Mouse (Mus musculus): ENCODE measurements around the gene Syt8.

The Syt8 gene

DNA sequence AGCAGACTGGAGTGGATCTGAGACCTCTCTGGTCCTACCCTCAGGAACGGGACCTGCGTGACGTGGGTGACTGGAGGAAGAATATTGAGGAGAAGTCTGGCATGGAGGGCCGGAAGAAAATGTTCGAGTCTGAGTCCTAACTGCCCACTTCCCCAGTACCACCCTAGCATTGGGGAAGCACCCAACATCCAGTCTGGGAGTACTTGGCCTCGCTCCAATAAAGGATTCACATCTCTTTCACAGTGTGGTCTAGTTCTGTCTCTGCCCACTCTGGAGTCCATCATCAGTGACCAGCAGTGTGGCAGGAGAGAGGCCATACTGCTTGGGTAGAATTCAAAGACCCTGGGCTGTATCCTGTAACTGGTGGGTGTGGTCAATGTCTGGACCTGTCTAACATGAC lies 9.5 kb downstream of the Syt8 start:
- in situ Hi-C loops (cut with MboI, MseI) = no loop called here

DNA sequence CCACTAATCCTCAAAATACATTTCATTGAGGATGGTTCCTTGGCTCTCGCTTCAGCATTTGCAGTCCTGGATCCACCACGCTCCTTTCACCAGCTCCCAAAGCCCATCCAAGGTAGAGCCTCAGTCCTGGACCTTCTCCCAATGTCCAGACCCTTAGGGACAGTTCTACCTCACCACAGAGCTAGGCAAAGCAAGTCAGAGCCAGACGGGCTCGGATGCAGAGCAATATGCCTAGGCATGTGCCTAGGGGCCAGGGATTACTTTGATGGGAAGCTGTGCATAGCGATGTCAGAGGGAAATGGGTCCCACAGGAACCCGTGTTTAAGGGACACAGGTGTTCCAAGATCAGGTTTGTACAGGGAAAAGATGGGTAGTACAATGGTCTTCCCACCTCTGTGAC lies 10.7 kb downstream of the Syt8 start:
- in situ Hi-C loops (cut with MboI, MseI) = no loop called here

DNA sequence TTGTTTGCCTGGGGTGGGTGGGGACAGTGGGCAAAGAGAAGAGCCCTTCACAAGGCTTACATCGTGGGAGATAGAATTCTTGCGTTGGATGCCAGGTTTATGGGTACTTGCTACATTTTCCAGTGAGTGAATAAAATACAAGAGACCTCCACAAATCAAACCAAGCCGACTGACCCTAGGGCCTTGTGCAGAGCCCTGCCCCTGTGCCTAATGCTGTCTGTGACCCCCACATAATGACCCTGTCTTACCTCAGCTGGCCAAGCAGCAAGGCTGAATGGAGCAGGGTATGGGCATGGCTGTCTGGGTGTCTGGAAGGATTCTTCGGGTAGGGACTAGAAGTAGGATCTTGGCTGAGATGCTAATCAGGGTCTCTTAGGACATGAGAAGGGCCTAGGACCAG lies 11.6 kb downstream of the Syt8 start:
- in situ Hi-C loops (cut with MboI, MseI) = no loop called here

DNA sequence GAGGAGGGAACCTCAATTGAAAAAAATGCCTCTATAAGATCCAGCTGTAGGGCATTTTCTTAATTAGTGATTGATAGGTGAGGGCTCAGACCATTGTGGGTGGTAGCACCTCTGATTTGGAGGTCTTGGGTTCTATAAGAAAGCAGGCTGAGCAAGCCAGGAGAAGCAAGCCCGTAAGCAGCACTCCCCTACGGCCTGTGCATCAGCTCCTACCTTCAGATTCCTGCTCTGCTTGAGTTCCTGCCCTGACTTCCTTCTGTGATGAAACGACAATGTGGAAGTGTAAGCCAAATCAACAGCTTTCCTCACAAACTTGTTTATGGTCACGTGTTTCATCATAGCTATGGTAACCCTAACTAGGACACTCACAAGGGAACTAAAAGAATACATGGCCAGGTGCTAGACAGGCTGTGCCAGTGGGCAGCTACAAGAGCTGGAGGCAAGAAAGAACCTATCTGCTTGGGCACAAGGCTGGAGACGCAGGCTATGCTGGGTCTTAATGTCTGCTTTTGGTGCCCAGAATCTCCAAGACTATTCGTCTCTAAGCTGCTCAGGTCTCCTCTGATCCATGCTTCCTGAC lies 14.5 kb downstream of the Syt8 start:
- in situ Hi-C loops (cut with MboI, MseI) = no loop called here

DNA sequence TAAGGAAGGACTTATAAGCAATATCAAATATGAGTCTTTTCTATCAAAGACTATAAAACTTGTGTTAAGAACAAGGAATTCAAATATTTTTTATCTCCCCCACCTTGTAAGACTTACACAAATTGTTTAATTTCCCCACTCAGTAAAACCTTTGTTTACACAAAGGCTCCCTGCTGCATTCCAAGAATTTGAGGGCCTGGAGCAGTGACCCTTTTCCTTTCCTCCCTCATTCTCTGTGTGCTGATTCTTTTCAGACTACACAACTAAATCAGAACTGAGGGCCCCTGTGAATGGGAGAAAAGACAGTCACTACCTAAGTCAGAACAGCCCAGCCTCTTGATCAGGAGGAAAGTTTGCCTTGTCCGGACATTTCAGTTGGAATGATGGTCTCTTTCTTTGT lies 20.1 kb downstream of the Syt8 start:
- in situ Hi-C loops (cut with MboI, MseI) = no loop called here

DNA sequence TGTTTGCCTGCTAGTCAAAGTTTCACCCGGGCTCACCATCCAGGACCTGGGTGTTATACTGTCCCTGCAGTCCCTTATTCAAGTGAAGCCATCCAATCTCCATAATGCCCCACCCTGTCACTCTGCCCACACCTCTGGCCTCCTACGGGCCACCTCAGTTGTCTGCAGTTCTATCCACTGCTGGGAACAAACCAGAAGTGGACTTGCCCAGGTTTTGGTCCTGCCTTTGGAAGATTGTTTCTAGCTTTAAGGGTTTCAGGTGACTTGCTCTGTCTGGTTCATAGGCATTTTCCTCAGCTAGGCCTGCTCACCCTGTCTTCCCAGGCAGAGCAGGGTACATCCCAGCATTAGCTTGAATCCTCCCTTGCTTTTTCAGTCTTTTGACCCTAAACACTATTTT lies 20.6 kb downstream of the Syt8 start:
- in situ Hi-C loops (cut with MboI, MseI) = no loop called here

DNA sequence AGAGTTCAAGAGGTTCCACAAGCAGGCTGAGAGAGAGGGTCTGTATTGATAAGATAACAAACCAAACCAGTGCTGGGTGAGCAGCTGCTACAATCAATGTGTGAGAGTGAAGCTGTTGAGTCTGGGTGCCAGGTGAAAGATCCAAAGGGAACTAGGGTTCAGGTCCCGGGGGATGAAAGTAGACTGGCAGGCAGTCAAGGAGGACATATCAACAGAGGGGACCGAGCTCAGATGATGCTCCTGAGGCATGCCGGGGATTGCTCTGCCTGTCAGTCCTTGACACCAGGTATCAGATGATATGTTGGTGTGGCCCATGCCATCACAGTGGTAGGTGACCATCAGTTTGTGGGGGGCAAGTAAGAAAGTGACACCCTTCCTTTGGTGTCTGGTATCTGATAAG lies 22.2 kb downstream of the Syt8 start:
- in situ Hi-C loops (cut with MboI, MseI) = no loop called here

DNA sequence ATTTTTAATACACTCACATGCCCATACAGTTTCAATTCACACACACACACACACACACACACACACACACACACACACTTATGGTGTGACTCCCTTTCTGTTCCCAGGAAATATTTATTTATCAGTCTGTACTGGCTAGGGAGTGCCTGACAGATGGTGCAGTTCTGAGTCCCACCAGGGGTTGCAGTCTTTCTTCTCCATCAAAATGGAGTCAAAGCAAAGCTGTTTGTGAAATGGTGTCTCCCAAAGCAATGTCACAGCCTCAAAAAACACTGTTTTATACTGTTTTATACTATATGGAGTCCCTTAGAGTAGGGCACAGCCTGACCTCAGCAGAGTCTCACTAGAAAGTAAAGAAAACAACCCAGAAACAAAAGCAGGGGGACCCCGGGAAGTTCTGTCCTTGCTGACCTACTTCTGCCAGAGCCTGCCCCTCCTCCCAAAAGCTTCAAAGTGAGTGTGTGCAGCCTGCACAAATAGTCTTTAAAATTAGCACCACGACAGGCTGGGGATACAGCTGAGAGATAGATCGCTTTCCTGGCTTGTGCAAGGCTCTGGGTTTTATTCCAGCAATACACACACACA lies 22.7 kb downstream of the Syt8 start:
- in situ Hi-C loops (cut with MboI, MseI) = no loop called here

DNA sequence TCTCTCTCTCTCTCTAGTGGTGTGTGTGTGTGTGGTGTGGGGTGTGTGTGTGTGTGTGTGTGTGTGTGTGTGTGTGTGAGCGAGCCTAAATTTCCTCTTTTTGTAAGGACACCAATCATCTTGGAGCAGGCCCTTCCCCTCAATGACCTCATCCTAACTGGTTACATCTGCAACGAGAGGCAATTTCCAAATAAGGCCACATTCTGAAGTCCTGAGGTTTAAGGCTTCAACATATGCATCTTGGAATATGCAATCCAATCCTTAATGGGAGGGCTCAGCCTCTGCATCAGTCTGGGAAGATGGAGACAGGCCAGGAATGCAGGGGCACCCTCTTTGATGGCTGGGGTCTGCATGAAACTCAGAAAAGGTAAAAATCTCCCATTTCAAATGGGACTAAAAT lies 23.4 kb downstream of the Syt8 start:
- in situ Hi-C loops (cut with MboI, MseI) = no loop called here

DNA sequence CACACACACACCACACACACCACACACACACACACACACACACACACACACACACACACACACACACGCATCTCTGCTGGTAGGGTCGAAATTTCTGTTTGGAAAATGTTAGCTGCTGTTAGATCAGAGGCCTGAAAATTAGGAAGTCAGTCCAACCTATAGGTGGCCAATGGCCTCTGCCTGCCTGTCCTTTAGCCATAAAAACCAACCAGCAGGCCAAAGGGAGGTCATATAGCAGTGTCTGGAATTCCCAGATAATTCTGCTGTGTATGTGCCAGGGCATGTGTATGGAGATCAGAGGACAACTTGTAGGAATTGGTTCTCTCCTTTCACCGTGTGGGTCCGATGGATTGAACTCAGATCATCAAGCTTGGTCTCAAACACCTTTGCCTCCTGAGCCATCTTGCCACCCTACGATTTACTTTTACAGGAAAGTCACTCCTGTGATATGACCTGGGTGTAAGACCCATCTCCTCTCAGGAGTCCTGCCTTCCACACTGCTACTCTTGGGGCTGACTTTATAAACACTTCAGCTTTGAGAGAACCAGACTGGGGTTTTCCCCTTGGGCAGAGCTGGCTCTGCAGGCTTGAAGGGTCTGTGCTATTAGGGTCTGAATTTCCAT lies 24.1 kb downstream of the Syt8 start:
- in situ Hi-C loops (cut with MboI, MseI) = no loop called here

DNA sequence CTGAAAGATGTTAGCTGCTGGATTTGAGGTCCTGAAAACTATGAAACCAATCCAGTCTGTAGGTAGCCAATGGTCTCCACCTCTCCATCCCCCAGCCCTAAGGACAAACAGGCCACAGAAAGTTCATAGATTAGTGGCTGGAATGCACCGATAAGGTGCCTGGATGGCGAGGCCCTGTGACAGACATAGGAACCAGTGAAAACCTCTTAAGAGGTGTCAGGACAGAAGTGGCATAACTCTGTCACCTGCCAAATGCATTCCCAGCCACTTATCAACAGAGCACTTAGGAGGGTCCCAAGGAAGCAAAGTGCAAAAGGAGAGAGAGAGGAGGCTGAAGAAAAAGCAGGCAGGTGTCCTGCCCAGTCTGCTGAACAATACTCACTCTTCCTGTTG lies 24.6 kb downstream of the Syt8 start:
- in situ Hi-C loops (cut with MboI, MseI) = no loop called here

DNA sequence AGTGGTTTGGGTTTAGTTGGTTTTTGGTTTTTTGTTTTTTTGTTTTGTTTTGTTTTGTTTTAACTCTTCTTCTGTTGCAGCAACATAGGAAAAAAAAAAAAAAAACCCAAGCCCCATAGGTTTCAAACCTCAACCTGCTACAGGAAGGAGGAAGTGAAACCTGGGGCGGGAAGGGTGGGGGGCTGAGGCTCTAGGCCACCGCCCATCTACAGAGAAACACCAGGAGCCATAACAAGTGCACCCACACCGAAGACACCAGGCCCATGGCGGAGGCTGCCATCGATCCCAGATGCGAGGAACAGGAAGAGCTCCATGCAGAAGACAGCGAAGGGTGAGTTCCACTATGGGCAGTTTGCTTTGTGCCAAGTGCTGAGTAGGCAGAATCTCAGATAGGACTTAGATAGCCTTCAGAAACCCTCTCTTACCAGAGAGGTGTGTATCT lies 26.0 kb downstream of the Syt8 start, which contains the start of gene Lsp1:
Gene Lsp1, plus strand, starts transcription at position 174 of the 442 bp plus-strand sequence.
- in situ Hi-C loops (cut with MboI, MseI) = no loop called here

DNA sequence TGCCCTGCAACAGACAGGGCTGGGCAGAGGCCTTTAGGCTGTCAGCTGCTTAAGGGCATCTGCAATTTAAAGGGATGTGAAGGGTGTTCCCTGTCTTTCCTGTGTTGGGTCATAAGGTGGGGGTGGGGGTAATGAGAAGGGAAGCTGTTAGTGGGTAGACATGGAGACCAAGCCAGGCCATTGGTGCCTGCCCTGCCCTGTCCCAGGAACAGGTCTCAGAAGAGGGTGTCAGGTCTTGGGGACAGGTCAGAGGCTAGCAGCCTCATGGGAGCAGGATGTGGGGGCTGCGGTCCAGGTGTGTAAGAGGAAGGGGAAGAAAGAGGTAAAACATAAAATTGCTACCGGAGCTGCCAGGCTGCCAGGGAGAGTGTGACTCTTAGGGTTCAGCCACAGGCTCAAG lies 26.8 kb downstream of the Syt8 start:
- in situ Hi-C loops (cut with MboI, MseI) = no loop called here

DNA sequence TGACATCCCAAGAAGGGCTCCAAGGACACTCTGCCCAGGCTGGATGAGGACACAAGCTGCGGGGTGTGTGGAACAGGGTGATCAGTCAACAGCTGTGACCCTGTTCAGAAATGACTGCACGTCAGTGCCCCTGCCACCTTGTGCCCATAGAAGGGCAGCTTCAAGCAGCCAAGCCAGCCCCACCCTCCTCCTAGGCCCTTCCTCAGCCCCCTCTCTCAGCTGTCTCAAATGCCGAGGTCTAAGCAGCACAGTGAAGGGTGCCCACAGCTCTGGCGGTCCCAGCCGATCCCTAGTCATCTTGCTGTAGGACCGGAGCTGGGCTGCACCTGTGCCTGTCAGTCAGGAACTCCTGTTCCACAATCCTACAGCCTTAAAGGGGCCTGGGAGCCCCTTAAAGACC lies 27.5 kb downstream of the Syt8 start:
- in situ Hi-C loops (cut with MboI, MseI) = no loop called here

DNA sequence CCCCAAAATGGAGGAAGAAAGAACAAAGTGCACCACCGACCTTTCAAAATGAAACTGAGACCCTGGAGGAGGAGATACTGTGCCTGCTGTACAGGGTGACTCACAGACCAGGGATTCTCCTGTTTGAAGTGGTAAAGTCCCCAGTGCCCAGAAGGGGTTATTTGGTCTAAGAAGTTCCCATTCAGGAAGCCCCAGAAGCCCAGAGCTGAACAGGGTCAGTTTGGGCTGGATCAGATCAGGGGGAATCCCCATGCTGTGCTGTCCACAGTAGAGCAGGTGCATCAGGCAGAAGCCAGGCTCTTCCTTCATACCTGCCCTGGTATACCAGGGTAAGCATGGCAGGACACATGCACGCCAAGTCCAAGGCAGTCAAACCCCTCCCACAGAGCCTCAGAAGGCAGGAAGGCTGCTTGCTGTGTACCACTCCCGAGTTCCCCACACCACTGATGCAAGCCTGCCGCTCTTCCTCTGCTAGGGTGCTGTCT lies 28.0 kb downstream of the Syt8 start:
- in situ Hi-C loops (cut with MboI, MseI) = no loop called here

DNA sequence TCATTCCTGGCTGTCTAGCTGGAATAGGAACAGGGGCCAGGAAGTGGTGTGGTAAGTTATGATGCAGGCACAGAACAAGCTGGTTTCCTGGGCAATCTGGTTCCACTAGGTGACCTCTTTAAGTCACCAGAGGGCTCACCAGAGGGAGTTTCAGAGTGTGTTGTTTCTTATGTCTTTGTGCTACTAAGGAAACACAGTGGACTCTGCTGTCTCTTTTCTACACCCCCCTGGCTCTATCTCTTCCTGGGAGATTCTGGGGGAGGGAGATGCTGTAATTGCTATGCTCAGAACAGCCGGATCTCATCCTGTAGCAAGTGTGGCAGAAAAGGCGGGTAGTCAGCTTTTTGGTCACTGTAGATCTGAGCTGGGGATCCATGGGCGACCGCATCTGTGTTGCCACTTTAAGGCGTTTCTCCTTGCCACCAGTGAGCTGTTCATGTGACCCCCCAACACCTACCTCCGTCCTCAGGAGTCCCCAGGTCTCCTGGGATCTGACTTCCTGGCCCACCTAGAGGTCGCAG lies 35.6 kb downstream of the Syt8 start:
- in situ Hi-C loops (cut with MboI, MseI) = no loop called here

DNA sequence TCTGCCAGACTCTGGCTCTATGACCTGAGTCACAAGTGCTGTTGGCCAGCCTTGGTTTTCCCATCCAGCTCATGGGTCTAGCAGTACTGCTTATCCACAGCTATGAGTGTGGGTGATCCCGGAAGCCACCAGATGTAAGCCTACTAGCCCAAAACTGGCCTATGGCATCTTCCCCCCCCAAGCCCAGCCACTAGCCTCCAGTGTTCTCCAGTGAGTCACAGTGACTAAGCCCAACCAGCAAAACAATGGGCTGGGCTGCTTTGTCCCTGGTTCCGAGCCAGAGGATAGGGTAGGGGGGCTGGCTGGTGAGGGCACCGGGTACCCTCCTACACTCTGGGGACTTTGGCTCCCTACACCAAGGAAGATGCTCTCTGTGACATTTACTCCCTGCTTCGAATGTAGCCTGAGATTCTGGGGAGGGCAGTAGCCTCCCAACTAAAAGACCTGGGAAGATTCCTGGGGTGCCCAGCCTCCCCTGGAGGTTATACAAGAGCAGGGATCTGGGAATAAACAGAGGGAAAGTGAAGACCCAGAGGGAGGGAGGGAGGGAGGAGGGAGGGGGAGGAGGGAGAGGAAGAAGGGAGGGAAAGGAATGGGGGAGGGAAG lies 36.3 kb downstream of the Syt8 start:
- in situ Hi-C loops (cut with MboI, MseI) = no loop called here

DNA sequence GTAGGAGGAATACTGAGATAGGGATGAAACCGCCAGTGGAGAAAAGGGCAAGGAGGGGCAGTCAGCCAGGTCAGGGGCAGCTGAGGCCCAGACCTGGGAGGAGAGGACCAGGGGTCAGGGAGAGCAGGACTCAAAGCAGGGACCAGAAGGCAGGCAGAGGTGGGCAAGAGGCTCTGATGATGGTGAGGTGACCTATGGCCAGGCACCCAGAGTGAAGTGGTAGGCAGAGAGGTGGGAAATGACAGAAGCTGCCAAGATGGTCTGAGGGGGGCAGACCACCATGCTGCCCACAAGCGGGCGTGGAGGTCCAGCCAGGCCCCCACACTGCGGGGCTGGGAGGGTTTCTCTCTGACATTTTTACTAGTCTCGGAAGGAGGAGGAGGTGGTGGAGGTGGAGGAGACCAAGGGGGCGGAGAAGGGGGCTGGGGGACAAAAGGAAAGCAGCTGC lies 36.8 kb downstream of the Syt8 start:
- in situ Hi-C loops (cut with MboI, MseI) = no loop called here

DNA sequence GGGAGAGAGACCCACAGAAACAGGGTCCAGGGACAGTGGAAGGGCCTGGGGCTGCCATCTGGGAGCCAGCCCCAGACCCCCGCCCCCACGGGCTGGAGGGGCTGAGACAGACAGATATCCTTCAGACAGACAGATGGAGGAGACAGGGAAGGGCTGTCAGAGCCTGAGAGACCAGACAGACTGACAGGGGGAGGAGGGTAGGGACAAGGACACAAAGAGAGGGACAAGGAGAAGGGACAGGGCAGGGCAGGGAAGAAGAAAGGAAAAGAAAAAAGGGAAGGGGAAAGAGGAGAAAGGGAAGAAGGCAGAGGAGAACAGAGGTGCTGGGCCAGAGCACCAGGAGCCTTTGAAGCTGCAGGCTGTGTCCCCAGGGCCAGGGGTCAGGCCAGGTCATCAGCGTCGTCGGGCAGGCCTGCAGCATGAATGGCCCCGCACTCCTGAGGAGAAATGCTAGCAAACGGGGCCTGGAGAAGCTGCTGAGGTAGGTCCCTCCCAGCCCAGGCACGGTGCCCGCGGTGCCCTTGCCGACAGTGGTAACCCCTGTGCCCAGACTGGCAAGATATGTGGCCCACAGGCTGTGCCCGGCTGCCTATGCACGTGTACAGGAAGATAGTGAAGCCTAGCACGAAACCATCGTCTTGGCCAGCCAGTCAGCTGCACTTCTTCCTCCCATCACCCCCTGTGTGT lies 37.4 kb downstream of the Syt8 start:
- in situ Hi-C loops (cut with MboI, MseI) = no loop called here

DNA sequence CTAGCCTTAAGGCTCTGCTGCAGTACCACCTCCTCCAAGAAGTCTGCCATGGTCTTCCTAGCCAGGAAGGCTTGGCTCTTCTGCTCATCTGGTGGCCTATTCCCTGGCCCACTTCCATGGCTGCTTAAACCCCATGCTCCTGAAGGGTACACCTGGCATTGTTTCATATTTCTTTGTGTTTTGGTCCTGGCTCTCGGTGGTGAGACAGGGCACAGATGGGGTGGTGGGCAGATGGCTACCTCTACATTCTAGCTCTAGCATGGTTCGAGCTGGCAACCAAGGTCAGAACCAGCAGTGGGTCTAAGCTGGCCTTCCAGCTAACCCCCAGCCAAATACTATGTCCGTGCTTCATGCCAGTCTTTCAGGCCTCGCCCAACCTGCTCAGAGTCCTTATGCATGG lies 38.3 kb downstream of the Syt8 start:
- in situ Hi-C loops (cut with MboI, MseI) = no loop called here

DNA sequence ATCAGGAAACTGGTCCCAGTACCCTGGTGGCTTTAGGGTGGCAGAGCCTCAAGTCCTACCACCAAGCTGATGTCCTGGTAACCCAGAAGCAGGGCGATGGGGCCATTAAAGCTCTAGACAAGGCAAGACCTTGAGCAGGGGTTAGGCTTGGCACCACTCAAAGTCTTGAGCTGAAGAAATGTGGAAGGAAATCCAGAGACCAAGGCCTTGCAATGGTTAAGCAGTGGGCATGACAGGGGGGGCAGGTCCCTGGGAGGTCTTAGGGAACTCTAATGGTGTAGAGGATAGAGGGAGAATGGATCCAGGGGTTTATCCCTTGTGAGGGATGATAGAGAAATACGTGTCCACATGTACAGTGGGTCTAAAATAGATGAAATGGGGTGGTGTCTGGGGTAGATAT lies 38.8 kb downstream of the Syt8 start:
- in situ Hi-C loops (cut with MboI, MseI) = no loop called here

DNA sequence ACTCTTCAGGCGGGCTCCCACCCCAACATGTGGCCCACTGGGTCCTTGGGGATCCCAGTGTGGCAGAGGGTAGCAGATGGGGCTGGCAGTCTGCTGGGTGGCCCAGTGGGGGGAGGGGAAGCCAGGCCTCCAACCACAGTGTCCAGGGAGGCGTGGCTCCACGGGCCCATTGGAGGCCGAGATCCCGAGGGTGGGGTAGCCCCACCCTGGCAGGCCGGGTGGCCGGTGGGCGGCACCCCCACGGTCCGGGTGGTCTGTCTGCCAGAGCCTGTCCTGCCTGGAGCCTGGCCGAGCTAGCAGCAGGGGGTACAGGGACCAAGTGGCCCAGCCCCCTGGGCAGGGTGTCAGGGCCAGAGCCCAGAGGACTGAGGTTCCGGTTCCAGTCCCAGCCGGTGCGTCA lies 40.1 kb downstream of the Syt8 start:
- in situ Hi-C loops (cut with MboI, MseI) = no loop called here

Data from T-helper 2 cell (primary cell).